Mouse (Mus musculus): ENCODE measurements around the gene Bik.

Gene Bik

DNA sequence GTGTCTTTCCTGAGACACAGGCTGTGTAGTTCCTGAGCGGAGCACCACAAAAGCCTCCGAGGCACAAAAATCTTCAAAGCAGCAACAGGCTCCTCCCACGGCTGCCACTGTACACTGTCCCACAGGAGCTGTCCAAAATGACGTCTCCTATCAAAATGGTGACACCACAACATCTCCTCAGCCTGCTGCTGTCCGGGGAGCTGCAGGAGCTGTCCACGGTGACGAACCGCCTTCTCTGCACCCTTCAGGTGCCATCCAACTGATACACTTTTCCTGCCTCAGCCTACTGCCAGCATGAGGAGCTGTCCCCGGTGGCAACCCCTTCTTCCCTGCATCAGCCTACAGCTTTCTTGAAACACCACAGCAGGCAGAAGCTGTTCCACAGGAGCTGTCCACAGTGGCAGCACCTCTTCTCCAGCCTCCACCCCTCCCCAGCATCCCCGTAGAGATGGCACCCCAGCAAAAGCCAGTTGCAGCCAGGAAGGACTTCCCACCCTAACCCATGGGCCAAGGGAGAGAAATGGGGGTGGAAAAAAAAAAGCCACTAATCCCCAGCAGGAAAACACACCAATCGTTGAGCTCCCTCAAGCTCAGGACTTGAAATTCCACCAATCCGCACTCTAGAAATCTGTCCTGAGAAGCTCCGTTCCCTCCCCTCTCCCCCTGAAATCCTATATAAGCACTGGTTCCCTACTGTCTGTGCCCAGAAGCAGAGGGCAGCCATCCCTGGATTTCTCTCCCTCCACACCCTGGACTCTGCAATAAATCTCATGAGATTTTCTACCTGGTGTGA, 14.0 kb upstream of the Bik start:
- no peak for DNase-seq (ENCODE audit: extremely low read depth, low read depth, low spot score)

DNA sequence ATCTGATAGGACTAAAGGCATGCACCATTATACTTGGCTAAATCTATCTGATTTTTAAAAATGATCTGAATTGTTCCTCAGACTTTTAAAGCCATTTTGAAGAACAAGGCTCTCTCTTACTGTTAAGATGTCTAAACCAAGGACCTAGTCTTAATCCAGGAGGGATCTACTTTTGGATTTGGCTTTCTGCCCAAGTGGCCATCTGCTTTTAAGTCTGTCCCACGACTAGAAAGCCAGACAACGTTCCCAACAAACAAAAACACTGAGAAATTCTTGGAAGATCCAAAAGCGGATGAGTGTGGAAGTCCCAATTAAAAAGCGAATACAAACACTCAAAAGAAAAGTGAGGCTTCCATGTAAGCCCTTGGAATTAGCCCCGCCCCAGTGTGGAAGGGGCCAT, 11.6 kb upstream of the Bik start:
- DNase-seq (ENCODE audit: extremely low read depth, low read depth, low spot score), result no peak

DNA sequence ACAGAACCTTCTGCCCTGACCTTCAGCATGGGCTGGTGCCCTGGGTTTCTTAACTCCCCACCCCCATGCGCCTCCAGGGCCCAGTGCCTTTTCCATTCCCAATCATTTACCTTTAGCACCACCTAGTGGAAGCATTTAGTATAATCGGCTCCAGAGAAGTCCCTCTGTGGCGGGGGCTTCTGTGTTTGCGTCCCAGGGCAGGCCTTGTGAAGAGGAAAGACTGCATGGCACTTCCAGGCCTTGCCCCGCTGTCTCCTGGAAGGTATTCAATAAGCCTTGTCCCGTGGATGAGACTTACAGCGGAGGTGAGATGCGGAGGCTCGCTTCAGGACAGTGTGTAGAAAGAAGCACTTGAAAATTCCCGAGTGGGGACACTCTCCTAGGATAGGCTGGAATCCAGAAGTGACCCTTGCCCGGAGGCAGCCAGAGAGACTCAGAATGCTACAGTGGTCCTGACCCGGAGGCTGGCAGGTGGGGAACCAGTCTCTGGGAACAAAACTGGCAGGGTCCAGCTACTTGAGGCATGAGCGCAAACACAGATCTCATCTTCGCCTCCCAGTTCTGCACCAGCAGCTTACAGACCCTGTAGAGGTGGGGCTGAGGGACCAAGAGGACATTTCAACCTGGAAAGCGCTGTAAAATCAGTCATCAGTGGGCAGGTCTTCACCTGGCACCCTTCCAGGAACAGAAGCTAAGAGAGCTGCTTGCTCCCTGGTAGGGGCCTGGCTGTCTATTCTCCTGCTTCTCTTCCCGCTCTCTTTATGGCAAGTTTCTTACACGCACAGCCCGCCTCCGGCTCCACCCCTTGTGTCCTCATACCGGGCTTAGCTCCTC, 8.2 kb upstream of the Bik start:
- no peak for DNase-seq (ENCODE audit: extremely low read depth, low read depth, low spot score)

DNA sequence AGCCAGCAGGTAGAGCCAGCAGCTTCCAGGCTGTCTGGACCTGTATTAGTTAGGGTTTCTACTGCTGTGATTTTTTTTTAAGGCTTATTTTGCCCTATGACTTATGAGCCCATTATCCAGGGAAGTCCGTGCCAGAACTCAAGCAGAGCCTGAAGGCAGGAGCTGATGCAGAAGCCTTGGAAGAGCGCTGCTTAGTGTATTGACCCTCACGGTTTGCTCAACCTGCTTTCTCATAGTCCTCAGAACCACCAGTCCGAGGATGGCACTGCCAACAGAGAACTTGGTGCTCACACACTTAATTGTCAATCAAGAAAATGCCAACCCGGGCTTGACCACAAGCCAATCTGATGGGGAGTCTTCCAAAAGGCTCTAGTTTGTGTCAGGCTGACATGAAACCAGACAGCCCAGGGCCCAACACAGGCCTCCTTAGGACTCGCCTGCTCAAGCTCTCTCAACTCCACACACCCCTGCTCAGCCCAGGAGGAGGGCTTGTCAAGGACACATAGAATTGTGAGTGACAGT, 5.7 kb upstream of the Bik start:
- DNase-seq (ENCODE audit: extremely low read depth, low read depth, low spot score), result peak; percentile 94

DNA sequence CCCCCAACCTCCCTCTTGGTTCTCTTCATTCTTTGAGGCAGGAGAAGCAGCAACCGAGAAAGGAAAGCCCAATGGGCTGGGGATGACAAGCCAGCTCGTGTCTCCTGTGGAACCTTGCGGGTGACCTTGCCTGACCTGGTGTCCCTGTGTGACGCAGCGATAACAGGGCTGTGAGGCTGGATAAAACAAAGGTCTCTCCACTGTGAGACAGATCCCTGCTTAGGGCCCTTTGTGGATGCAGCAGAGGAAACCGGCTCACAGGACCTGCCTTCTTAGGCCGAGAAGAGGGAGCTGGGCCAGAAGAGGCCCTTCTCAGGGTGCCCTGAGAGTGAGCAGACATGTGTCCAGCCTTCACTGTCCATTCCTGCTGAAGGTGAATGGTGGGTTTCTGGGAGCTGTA, 3.5 kb upstream of the Bik start:
- no peak for DNase-seq (ENCODE audit: extremely low read depth, low read depth, low spot score)

DNA sequence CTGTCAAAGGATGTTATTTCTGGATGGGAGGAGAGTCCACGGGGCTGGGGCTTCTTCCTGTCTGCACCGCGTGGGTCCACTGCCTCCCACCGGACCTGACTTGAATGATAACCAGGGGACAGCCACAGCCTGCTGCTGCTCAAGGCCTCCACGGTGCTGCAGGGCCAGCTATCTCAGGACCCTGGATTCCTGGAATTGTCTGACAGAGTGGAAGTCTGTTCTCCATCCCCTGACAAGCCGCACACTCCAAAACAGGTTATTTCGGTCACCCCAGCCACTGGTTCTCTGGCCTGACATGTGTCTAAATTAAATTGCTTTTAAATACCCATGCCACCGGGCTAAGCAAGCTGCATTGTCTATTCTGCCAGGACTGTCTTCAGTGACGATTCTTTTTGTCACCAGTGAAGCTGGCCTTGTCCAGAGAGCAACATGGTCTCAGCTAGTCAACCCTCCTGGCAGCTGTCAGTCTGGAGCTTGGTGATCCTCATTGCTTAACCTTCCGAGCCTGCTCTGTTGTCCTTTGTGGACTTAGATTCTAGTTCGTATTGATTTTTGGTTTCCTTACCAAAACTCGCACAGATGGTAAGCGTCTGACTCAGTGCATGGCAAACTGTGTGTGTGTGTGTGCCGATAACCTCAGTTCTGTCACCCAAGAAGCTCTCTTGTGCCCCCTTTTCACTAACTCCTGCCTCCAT, 2.9 kb upstream of the Bik start:
- DNase-seq (ENCODE audit: extremely low read depth, low read depth, low spot score), result no peak

DNA sequence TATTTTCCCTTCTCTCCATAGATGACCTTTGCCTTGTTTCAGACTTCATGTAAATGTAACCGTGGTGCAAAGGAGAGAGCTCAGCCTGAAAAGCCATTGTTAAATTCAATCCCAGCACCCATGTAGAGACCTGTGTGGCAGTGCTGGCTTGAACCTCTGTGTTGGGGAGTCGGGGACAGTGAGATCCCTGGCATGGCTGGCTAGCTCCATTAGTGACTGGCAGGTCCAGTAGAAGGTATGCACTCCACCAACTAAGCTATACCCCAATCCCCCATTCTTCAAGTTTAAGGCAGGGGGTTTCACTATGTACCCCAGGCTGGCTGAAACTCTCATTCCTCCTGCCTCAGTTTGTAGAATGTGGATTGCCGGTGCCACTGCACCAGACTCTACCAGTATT, 2.3 kb upstream of the Bik start:
- no peak for DNase-seq (ENCODE audit: extremely low read depth, low read depth, low spot score)

DNA sequence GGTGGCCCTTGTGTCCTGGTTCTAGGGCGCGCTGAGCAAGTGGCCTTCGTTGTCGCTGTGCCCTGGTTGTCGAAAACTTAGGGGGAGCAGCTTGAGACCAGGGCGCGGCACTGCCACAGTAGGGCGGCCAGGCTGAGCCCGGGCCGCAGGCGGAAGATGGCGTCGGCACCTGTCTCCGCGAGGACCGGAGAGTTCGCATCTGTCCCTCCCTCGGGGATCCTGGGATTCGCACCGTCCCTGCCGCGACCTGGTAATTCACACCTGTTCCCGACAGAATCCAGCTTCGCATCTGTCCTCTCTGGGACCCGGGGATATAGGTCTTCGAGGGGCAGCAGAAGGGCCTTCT, 403 bp downstream of the Bik start:
- no peak for DNase-seq (ENCODE audit: extremely low read depth, low read depth, low spot score)

DNA sequence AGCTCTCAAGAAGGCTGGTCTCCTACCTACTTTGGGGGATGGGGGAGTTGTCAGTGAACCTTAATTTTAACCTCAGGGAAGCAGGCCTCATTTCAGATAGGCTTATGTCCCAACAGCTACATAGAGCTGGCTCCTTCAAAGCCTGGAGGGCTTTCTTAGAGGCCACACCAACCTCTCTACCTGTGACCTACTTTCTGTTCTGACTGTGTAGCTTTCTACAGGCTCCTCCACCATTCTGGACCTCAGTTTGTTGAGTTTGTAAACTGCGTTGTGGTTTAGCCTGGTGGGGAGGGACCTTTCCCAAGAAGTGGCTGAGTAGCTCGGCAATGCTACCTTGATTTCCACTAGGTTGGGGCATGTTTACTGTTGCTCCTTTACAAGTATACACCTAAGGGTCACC, 1.1 kb downstream of the Bik start:
- no peak for DNase-seq (ENCODE audit: extremely low read depth, low read depth, low spot score)

DNA sequence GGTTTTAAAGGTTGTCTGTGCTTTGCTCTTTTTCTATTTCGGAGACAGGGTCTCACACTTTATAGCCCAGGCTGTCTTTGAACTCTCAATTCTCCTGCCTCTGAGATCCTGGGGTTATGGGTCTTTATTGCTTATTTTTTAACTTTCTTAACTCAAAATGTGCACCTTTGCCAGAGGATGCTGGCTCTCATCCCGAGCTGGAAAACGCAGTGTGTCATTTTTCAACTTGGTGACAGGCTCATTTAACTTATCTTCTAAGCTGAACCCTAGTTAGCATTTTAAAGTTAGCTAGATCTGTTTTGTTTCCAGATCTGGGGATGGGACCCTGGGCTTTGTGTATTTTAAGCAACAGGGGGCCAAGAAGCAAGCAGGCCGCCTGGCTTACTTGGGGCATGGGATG, 2.2 kb downstream of the Bik start:
- DNase-seq (ENCODE audit: extremely low read depth, low read depth, low spot score), result no peak

DNA sequence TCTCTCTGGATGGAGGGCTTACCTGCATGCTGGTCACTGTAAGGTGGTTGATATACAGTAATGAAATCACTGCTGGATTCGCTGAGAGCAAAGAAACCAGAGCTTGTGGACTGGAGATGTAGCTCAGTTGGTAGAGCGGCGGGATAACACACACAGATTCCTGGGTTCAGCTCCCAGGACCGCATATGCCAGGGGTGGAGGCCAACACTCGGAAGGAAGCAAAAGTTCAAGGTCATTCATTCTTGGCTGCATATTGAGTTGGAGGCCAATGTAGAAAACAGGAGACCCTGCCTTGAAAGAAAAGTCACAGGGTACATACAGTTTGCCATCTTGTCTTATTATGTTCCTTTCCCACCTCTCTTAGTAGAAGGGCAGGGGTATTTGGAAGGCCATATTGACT, 3.1 kb downstream of the Bik start:
- DNase-seq (ENCODE audit: extremely low read depth, low read depth, low spot score), result no peak

DNA sequence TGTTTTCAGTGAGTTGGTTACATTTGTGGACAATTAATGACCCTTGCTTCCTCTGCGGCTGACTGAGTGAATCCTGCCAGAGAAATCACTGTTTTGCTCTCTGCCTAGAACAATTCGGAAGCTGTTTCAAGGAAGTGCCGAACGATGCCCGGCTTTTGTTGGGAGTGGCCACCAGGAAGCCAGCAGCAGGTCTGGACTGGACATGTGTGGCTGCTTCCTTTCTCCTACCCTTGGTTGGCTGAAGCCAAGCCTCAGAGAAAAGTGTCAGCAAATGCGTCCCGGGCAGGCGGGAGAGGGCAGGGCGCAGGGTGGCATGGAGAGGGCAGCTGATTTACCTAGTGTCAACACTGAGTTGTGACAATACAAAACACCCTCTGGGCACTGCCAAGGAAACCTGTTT, 3.6 kb downstream of the Bik start:
- DNase-seq (ENCODE audit: extremely low read depth, low read depth, low spot score), result no peak

DNA sequence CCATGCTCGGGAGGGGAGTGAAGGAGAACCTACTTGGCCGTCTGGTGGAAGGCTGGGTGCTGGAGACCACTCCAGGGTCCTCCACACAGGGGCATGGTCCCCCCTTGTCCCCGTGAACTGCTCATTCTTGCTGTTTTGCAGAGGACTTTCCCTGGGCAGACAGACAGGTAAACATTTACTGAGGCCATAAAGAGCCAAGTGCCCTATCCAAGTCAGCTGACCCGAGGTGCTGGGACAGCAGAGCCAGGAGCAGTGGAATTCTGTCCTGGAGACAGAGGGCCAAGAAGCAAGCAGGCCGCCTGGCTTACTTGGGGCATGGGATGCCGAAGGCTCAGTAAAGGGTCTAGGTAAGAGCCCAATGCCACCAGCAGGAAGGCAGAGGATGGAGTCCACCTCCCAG, 4.0 kb downstream of the Bik start:
- no peak for DNase-seq (ENCODE audit: extremely low read depth, low read depth, low spot score)

DNA sequence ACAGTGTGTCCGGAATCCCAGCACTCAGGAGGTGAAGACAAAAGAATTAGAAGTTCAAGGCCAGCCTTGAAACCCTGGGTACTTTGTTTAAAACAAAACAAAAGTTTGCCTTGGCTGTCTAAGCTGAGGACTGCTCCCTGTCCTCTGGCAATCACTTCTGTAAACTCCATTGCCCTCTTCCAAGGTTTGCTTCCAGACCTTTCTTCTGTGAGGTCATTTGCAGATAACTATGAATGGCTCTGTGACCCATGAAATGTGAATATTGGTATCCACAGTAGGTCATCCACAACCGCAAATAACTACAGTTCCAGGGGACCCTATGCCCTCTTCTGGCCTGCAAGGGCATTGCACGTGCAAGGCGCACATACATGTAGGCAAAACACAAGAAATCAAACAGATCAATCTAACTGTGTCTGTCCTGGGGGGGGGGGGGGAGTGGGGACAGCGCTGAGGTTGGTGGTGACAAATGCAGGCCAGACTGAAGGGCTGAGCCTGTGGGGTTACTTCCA, 5.4 kb downstream of the Bik start:
- no peak for DNase-seq (ENCODE audit: extremely low read depth, low read depth, low spot score)

DNA sequence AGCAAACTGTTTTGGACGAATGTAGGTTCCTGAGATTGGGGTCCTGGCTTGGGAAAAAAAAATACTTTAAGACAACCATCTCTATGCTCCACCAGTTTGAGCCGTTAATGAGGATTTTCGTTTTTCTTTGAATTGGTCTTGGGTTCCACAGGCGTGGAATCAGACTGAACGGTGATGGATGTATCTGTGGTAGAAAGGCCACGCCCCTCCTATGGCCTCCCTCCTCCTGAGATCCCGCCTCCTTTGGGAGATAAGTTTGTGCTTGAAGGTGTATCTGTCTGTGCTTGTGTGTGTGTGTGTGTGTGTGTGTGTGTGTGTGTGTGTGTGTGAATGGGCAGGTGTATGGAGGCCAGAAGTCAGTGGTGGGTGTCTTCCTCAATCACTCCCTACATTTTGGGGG, 5.9 kb downstream of the Bik start:
- DNase-seq (ENCODE audit: extremely low read depth, low read depth, low spot score), result no peak

DNA sequence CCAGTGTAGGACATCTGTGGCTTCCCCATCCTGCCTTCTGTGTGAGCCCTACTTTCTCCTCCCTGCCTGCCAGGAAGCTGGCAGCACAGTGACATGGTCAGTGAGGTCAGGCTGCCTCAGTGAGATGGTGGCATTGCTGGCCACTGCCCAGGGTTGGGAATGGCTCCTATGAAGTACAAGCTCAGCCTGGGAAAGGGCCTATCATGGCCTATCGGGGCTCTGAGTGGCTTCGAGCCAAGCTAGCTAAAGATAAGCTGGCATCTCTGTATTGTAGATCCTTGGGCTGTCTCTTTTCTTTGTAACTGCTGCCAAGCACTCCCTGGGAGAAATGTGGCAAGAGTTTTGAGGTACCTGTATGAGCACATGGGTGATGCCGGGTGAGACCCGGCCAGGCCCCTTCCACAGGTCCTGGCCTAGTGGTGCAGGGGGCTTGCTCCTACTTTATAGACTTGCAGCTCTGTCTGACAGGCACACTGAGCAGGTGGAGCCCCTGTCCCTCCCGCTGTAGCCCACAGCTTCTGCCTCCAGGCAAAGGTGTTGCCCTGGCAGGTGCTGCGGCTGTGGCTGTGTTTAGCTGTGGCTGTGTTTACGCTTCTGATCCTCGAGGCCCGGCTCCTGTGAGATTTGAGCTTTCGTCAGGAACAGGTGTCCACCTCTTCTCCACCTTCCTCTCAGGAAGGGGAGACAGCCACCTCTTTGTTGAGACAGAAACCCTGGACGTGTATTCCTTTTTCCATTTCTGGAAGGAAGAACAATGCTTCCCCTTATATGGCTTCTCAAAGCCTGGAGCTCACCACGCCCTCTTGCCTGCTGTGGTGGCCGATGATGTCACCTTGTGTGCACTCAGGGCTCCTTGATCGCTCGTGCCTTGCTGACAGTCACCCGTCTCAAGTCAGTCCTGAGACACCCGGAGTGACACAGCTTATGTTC, 8.6 kb downstream of the Bik start:
- no peak for DNase-seq (ENCODE audit: extremely low read depth, low read depth, low spot score)

DNA sequence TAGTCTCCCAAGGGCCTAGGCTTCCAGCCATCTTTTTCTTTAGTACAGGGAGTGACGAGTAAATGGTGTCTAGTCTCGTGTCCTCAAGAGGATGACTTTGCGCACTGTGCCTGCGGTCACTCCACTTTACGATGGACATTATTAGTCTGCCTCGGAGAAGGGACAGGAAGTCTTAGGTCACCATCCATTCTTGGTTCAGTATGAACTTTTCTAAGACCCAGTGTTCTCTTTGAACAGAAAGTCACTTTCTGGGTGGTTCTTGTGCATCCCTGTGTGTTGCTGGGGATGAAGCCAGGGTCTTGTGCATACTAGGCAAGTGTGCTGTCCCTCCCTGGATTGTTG, 9.2 kb downstream of the Bik start:
- no peak for DNase-seq (ENCODE audit: extremely low read depth, low read depth, low spot score)

DNA sequence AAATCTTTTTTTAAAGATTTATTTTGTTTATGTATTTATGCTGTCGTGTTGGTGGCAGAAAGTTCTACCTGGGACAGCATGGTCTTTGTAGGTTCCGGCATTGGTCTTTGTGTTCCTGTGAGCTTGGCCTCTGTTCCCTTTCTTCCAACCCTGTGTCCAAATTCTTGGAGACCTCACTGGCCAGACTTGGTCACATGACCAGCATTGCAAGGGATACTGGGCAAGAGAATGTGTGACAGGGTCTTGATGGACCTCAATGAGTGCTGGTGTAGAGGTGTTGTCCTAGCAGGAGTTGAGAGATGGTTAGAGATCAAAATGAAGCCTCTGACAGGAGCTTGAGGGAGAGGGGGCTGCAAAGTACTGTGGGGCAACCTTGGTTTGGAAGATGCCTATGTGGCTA, 12.2 kb downstream of the Bik start:
- no peak for DNase-seq (ENCODE audit: extremely low read depth, low read depth, low spot score)

DNA sequence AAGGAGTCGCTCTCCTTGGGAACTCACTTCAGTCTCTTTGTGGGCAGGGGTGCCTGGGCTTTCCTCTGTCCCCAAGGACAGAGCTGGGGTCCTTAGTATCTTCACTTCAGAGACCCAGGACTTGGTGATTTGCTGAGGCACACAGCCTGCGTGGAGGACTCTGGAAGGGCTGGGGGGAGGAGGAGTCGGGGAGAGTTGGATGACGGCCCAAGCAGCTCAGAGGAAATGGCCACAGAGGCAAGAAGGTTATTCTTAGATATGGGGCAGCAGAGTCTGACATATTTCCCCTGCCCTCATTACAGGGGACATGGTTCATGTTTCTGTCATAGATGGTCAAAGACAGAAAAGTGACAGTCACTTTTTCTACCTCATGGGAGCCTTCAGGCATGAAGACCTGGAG, 13.2 kb downstream of the Bik start:
- DNase-seq (ENCODE audit: extremely low read depth, low read depth, low spot score), result no peak

DNA sequence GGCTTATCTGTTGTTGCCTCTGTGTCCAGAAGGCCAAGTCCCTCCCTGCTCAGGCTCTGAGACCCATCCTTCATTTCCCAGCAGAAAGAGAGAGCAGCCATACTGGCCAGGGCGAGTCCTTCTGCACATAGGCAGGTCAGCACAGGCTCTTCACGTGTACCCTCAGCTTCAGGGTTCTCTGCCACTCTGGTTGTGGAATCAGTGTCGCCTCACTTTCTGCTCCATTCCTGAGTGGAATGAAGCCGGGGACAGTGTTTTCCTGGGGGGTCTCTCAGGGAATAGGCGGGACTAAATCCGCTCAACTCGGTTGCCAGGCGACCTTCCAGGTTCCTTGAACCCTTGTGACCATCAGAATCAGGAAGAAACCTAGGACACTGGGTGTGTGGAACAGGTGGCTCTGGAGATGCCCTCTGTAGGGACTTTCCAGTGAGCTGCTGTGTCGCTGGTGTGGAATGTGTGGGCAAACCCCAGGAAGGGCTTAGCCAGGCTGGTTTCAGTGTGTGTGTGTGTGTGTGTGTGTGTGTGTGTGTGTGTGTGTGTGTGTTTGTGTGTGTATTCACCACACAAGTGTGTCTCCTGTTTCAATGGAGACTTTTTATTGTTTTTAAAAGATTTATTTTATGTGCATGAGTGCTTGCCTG, 15.1 kb downstream of the Bik start:
- no peak for DNase-seq (ENCODE audit: extremely low read depth, low read depth, low spot score)
